Mouse (Mus musculus) CH12.LX (cell line): ENCODE measurements at regions not wholly inside any gene's neighbourhood (a gene's known extent, or its start where the extent isn't known, plus 50 kb on each side); places are given as distances from the start of the nearest gene placed in this dataset.

Experiments used
- DNase-seq: peaks from one replicate; pipeline ENCODE4 v3.0.0-alpha.2; 2013; ENCODE audit errors: extremely low read depth
- H3K27ac ChIP-seq: 2 replicates; pipeline ENCODE4 v1.5.1; 2012; ENCODE audit warnings: low read depth, mild to moderate bottlenecking, control low read depth, moderate library complexity; ENCODE audit not compliant: insufficient read depth
- H3K27me3 ChIP-seq: replicated peaks from 2 replicates; pipeline ENCODE3; 2012; ENCODE audit warnings: inconsistent platforms
- H3K36me3 ChIP-seq, 2 experiments: replicated peaks in 1 of 2; 2 replicates each; pipeline versions ENCODE3 to v1.6.1; 2012; ENCODE audit warnings: inconsistent platforms in 1 of 2, low read length in 1 of 2, mild to moderate bottlenecking in 1 of 2, mixed read lengths in 1 of 2, moderate library complexity in 1 of 2; ENCODE audit not compliant: control insufficient read depth in 1 of 2, insufficient read depth in 1 of 2
- H3K4me1 ChIP-seq, 2 experiments: 2 replicates each; pipeline ENCODE4 v1.6.1; 2012; ENCODE audit warnings: inconsistent platforms in 1 of 2, moderate library complexity in 1 of 2; ENCODE audit not compliant: insufficient read depth in 2 of 2, control insufficient read depth in 1 of 2
- H3K4me2 ChIP-seq: 2 replicates; pipeline ENCODE4 v1.6.1; 2012; ENCODE audit warnings: low read depth, mild to moderate bottlenecking, control low read depth; ENCODE audit not compliant: poor library complexity, insufficient read depth, severe bottlenecking
- H3K4me3 ChIP-seq, 3 experiments: fragments of 150-350 bp in 1 of 3; sonication (generic) in 1 of 3; replicated peaks in 1 of 3; 2 replicates each; pipeline versions ENCODE3 to v1.5.1; 2011 to 2012; ENCODE audit warnings: low read depth in 2 of 3, low read length in 2 of 3, mild to moderate bottlenecking in 2 of 3, moderate library complexity in 2 of 3, control low read depth in 1 of 3, improper control_type of control experiment in 1 of 3, inconsistent platforms in 1 of 3, mixed read lengths in 1 of 3; ENCODE audit not compliant: poor library complexity in 1 of 3
- H3K79me2 ChIP-seq: replicated peaks from 2 replicates; pipeline ENCODE4 v1.6.1; 2012; ENCODE audit warnings: mild to moderate bottlenecking, moderate library complexity; ENCODE audit not compliant: control insufficient read depth, poor library complexity, insufficient read depth, severe bottlenecking; ENCODE audit errors: extremely low read depth
- H3K9ac ChIP-seq: 2 replicates; pipeline ENCODE4 v1.6.1; 2012; ENCODE audit warnings: low read depth, mild to moderate bottlenecking, control low read depth, moderate library complexity; ENCODE audit not compliant: insufficient read depth
- H3K9me3 ChIP-seq: replicated peaks from 2 replicates; pipeline ENCODE3; 2012; ENCODE audit warnings: low read length, inconsistent platforms, mixed read lengths
- CHD1 ChIP-seq: IDR thresholded peaks from 2 replicates; pipeline ENCODE4 v1.6.1; 2012; ENCODE audit warnings: low read depth, low read length, improper control_type of control experiment, inconsistent platforms
- NRF1 ChIP-seq: IDR thresholded peaks from 2 replicates; pipeline ENCODE4 v1.6.1; 2014; ENCODE audit warnings: low read depth, mild to moderate bottlenecking, inconsistent platforms, low read length, improper control_type of control experiment, moderate library complexity
- RAD21 ChIP-seq: IDR thresholded peaks from 2 replicates; pipeline ENCODE4 v1.6.1; 2011; ENCODE audit warnings: low read depth, mild to moderate bottlenecking, low read length, improper control_type of control experiment, moderate library complexity
- dilution Hi-C: fragments of 300-500 bp; cut with MboI; formaldehyde crosslinking; loops from 2 replicates; pipeline ENCODE4 v1.14.3; 2020; ENCODE audit warnings: low sequenced_read_pairs; ENCODE audit not compliant: extremely low pct_unique_long_range_greater_than_20kb, extremely low pct_ligation_motif_present
- in situ Hi-C: fragments of 300-500 bp; cut with MboI; formaldehyde crosslinking; loops from 3 replicates; pipeline ENCODE4 v1.14.3; 2019; ENCODE audit warnings: low sequenced_read_pairs, low pct_ligation_motif_present, low pct_unique_long_range_greater_than_20kb, mixed read lengths

GRCm38 (mm10) chr12:10305970-10306369, 63.8 kb upstream of the Nt5c1b start:
- Histone ChIP-seq H3K4me1 (no peaks in the 10 kb centered on the region), H3K9ac (no peak overlapping the region), H3K9me3 (no peaks in the 10 kb centered on the region), H3K36me3 (no peaks in the 10 kb centered on the region), H3K79me2 (no peaks in the 10 kb centered on the region), H3K27ac (no peak overlapping the region), H3K4me3 (no peak overlapping the region), H3K27me3 (no peaks in the 10 kb centered on the region), H3K4me2 (no peak overlapping the region)
- in situ Hi-C loops: no loop called here
- TF ChIP-seq CHD1 (no peak), RAD21 (no peak), NRF1 (no peak)
- no peak for DNase-seq
- dilution Hi-C loops: no loop called here
